Mouse (Mus musculus): ENCODE measurements around the gene Dgkb. TPM values are rescaled to one million over a fixed set of nuclear protein-coding genes. Genes with fewer than 3 reads are reported as not detected.
A peak's percentile ranks its signal among the peaks of the same experiment; 100 is the strongest.

Gene Dgkb
- total and polyA plus RNA-seq, 2 experiments from 2014 or later, result 9.9 to 13.5 TPM

GRCm38 (mm10) chr12:38123524-38123923, 306.0 kb downstream of the Dgkb start:
- Histone ChIP-seq H3K27ac (ENCODE audit: low read depth, low read length) (no peak overlapping the region), H3K27me3 (ENCODE audit: insufficient read depth, low read length) (no peaks in the 10 kb centered on the region), H3K4me2 (ENCODE audit: low read depth) (no peak overlapping the region), H3K9me3 (ENCODE audit: low read length) (no peaks in the 10 kb centered on the region), H3K9ac (no peak overlapping the region), H3K4me1 (ENCODE audit: insufficient read depth) (no peaks in the 10 kb centered on the region), H3K36me3 (ENCODE audit: insufficient read depth) (no peaks in the 10 kb centered on the region), H3K4me3 (ENCODE audit: low read depth, low read length) (no peak overlapping the region)
- ATAC-seq (no peak), DNase-seq (peak; percentile 65)
- peak; percentile 61 for TF ChIP-seq CTCF (IDR thresholded peaks at IDR 0.05; ENCODE audit: low read depth)

GRCm38 (mm10) chr12:38125297-38125696, 307.8 kb downstream of the Dgkb start:
- no peak for TF ChIP-seq CTCF (IDR thresholded peaks at IDR 0.05; ENCODE audit: low read depth)

GRCm38 (mm10) chr12:38130209-38130915, 312.8 kb downstream of the Dgkb start:
- no peaks in the 10 kb centered on the region for H3K4me1 ChIP-seq (ENCODE audit: insufficient read depth)
- no peak overlapping the region for H3K4me3 ChIP-seq (ENCODE audit: low read depth, low read length)
- H3K9me3 ChIP-seq (ENCODE audit: low read length), result no peaks in the 10 kb centered on the region
- H3K9ac ChIP-seq, result no peak overlapping the region
- no peak overlapping the region for H3K27ac ChIP-seq (ENCODE audit: low read depth, low read length)
- H3K4me2 ChIP-seq (ENCODE audit: low read depth), result no peak overlapping the region
- DNase-seq, result peak; percentile 76
- WGBS, result 62% methylated on average over 9 of the region's 9 CpGs
- TF ChIP-seq CTCF (IDR thresholded peaks at IDR 0.05; ENCODE audit: low read depth), result peak; percentile 81
- peak; percentile 42; the same call in 1 of the 2 replicates for ATAC-seq
- H3K36me3 ChIP-seq (ENCODE audit: insufficient read depth), result no peaks in the 10 kb centered on the region
- H3K27me3 ChIP-seq (ENCODE audit: insufficient read depth, low read length), result no peaks in the 10 kb centered on the region

More at GRCm38 (mm10) chr12:38125297-38125696, 307.8 kb downstream of the Dgkb start:
- no peaks in the 10 kb centered on the region for H3K27me3 ChIP-seq (ENCODE audit: insufficient read depth, low read length)
- H3K36me3 ChIP-seq (ENCODE audit: insufficient read depth), result no peaks in the 10 kb centered on the region
- no peaks in the 10 kb centered on the region for H3K9me3 ChIP-seq (ENCODE audit: low read length)
- DNase-seq (peak; percentile 21), ATAC-seq (peak; percentile 56; the same call in 1 of the 2 replicates)
- no peak overlapping the region for H3K4me2 ChIP-seq (ENCODE audit: low read depth)
- no peak overlapping the region for H3K27ac ChIP-seq (ENCODE audit: low read depth, low read length)
- no peak overlapping the region for H3K4me3 ChIP-seq (ENCODE audit: low read depth, low read length)
- no peak overlapping the region for H3K9ac ChIP-seq
- 61% methylated on average over 4 of the region's 4 CpGs for WGBS
- H3K4me1 ChIP-seq (ENCODE audit: insufficient read depth), result no peaks in the 10 kb centered on the region

DNA sequence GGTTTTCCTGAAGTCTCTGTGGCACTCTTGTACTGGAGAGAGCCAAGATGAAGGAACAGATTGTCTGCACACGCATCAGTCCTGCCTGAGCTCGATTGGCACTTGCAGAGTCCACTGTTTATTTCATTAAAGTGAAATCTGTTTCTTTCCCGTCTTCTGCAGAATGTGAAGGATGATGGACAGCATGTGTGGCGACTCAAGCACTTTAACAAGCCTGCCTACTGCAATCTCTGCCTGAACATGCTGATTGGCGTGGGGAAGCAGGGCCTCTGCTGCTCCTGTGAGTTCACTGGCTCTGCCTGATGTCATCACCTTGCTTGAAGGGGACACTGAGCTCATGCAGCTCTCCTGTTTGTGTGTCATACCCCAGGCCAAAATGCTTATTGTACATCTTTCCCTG, 318.9 kb downstream of the Dgkb start:
- no peak for TF ChIP-seq CTCF (IDR thresholded peaks at IDR 0.05; ENCODE audit: low read depth)
- no peaks in the 10 kb centered on the region for H3K9me3 ChIP-seq (ENCODE audit: low read length)
- no peaks in the 10 kb centered on the region for H3K4me1 ChIP-seq (ENCODE audit: insufficient read depth)
- 48% methylated on average over 5 of the region's 5 CpGs for WGBS
- no peak overlapping the region for H3K9ac ChIP-seq
- no peak overlapping the region for H3K4me3 ChIP-seq (ENCODE audit: low read depth, low read length)
- no peak overlapping the region for H3K4me2 ChIP-seq (ENCODE audit: low read depth)
- no peak overlapping the region for H3K27ac ChIP-seq (ENCODE audit: low read depth, low read length)
- no peaks in the 10 kb centered on the region for H3K27me3 ChIP-seq (ENCODE audit: insufficient read depth, low read length)
- no peaks in the 10 kb centered on the region for H3K36me3 ChIP-seq (ENCODE audit: insufficient read depth)
- DNase-seq, result no peak
- peak; percentile 42 for ATAC-seq

DNA sequence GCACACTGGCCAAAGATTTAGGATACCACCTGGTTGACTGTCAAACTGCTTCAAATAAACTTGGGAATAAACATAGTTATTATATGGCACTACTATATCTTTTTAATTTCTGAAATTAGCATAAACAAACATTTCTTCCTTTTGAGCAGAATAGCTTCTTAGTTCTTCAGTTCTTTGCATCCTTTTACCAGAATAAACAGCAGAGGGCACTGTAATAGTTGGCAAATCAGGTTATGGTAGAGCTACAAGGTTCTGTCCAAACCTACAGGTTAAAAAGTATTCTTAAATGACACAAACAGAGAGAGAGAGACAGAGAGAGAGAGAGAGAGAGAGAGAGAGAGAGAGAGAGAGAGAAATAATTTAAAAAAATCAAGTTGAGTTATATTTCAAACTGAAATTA, 322.5 kb downstream of the Dgkb start:
- TF ChIP-seq CTCF (IDR thresholded peaks at IDR 0.05; ENCODE audit: low read depth), result peak; percentile 60
- Histone ChIP-seq H3K27ac (ENCODE audit: low read depth, low read length) (no peak overlapping the region), H3K4me3 (ENCODE audit: low read depth, low read length) (no peak overlapping the region), H3K27me3 (ENCODE audit: insufficient read depth, low read length) (no peaks in the 10 kb centered on the region), H3K4me1 (ENCODE audit: insufficient read depth) (no peaks in the 10 kb centered on the region), H3K4me2 (ENCODE audit: low read depth) (no peak overlapping the region), H3K9me3 (ENCODE audit: low read length) (no peaks in the 10 kb centered on the region), H3K9ac (no peak overlapping the region), H3K36me3 (ENCODE audit: insufficient read depth) (no peaks in the 10 kb centered on the region)
- DNase-seq, result peak; percentile 64
- ATAC-seq, result no peak

- no peak for TF ChIP-seq CTCF (IDR thresholded peaks at IDR 0.05; ENCODE audit: low read depth)
- H3K9ac ChIP-seq, result no peak overlapping the region
- ATAC-seq (no peak), DNase-seq (no peak)
- H3K27me3 ChIP-seq (ENCODE audit: insufficient read depth, low read length), result no peaks in the 10 kb centered on the region
- 98% methylated on average over 1 of the region's 1 CpGs for WGBS
- H3K36me3 ChIP-seq (ENCODE audit: insufficient read depth), result no peaks in the 10 kb centered on the region
- H3K4me1 ChIP-seq (ENCODE audit: insufficient read depth), result no peaks in the 10 kb centered on the region
- no peaks in the 10 kb centered on the region for H3K9me3 ChIP-seq (ENCODE audit: low read length)
- no peak overlapping the region for H3K27ac ChIP-seq (ENCODE audit: low read depth, low read length)
- H3K4me3 ChIP-seq (ENCODE audit: low read depth, low read length), result no peak overlapping the region
- H3K4me2 ChIP-seq (ENCODE audit: low read depth), result no peak overlapping the region
Observed at GRCm38 (mm10) chr12:38232665-38233064, 415.1 kb downstream of the Dgkb start.

DNA sequence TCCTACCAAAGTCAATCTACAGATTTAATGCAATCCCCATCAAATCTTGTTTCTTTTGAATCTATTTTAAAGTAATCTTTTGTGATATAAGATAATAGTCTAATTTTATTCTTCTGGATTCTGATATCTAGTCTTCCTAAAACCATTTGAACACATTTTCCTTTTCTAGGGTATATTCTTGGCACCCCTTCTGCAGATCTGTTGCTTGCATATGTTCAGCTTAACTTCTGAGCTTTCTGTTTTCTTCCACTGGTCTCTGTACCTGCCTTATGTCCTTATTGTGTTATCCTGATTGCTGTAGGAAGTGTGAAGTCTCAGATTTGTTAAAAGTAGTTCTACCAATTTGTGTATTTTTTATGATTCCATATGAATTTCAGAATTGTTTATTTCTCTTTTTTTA, 451.3 kb downstream of the Dgkb start:
- no peak for ATAC-seq
- no peak overlapping the region for H3K9ac ChIP-seq

More for the DNA sequence above, 451.3 kb downstream of the Dgkb start:
- no peaks in the 10 kb centered on the region for H3K9me3 ChIP-seq (ENCODE audit: low read length)
- no peaks in the 10 kb centered on the region for H3K4me1 ChIP-seq (ENCODE audit: insufficient read depth)
- no peaks in the 10 kb centered on the region for H3K36me3 ChIP-seq (ENCODE audit: insufficient read depth)
- H3K4me3 ChIP-seq (ENCODE audit: low read depth, low read length), result no peak overlapping the region
- no peak overlapping the region for H3K4me2 ChIP-seq (ENCODE audit: low read depth)
- no peak overlapping the region for H3K27ac ChIP-seq (ENCODE audit: low read depth, low read length)
- DNase-seq, result no peak
- no peak for TF ChIP-seq CTCF (IDR thresholded peaks at IDR 0.05; ENCODE audit: low read depth)
- H3K27me3 ChIP-seq (ENCODE audit: insufficient read depth, low read length), result no peaks in the 10 kb centered on the region
